Mouse (Mus musculus) left cerebral cortex, postnatal 36 days (tissue): Measurements from ENCODE around the gene Fam111a. TPM values are rescaled to one million over a fixed set of nuclear protein-coding genes. Genes with fewer than 3 reads are reported as not detected.

Experiments used
- DNase-seq, 2 experiments: peaks; one replicate each; pipeline ENCODE4 v3.0.0; 2021 to 2022; ENCODE audit warnings: low spot score in 2 of 2, mixed read lengths in 1 of 2
- intact Hi-C: fragments of 180-260 bp; cut with DNase I; formaldehyde crosslinking; loops from one replicate; pipeline ENCODE4 v1.15.1; 2025
- total RNA-seq, 2 experiments: library from RNA; stranded (reverse); gene quantifications; 2 replicates each; pipeline ENCODE4 v1.2.3; 2021

Gene Fam111a
- total RNA-seq, 2 experiments from 2014 or later: 1.9 to 2.1 TPM

- intact Hi-C loops: no loop called here
- no peak for DNase-seq
Observed at GRCm38 (mm10) chr19:12550005-12550942, 4.7 kb downstream of the Fam111a start.

GRCm38 (mm10) chr19:12556293-12556692 is 10.8 kb downstream of the Fam111a start:
- DNase-seq: no peak
- intact Hi-C loops: no loop called here

GRCm38 (mm10) chr19:12558219-12558618 is 12.7 kb downstream of the Fam111a start:
- intact Hi-C loops: no loop called here
- no peak for DNase-seq

GRCm38 (mm10) chr19:12564197-12564596 is 18.7 kb downstream of the Fam111a start:
- intact Hi-C loops: no loop called here
- DNase-seq: no peak

GRCm38 (mm10) chr19:12567011-12567410 is 21.5 kb downstream of the Fam111a start:
- intact Hi-C loops: no loop called here
- DNase-seq: no peak

GRCm38 (mm10) chr19:12570866-12571265 is 25.3 kb downstream of the Fam111a start:
- intact Hi-C loops: no loop called here
- DNase-seq: no peak

GRCm38 (mm10) chr19:12571687-12572086 is 26.1 kb downstream of the Fam111a start:
- intact Hi-C loops: no loop called here
- DNase-seq: no peak

GRCm38 (mm10) chr19:12572614-12573265 is 27.2 kb downstream of the Fam111a start:
- DNase-seq: no peak
- intact Hi-C loops: no loop called here

GRCm38 (mm10) chr19:12573266-12574011 is 27.9 kb downstream of the Fam111a start:
- DNase-seq: peak; percentile 61 to 73
- intact Hi-C loops: no loop called here

GRCm38 (mm10) chr19:12574012-12574407 is 28.5 kb downstream of the Fam111a start:
- DNase-seq: no peak
- intact Hi-C loops: no loop called here

- DNase-seq: no peak
- intact Hi-C loops: no loop called here
Observed at GRCm38 (mm10) chr19:12575107-12575506, 29.6 kb downstream of the Fam111a start.

GRCm38 (mm10) chr19:12575514-12575913 is 30.0 kb downstream of the Fam111a start:
- no peak for DNase-seq
- intact Hi-C loops: no loop called here

- intact Hi-C loops: no loop called here
- no peak for DNase-seq
Observed at GRCm38 (mm10) chr19:12576639-12577038, 31.1 kb downstream of the Fam111a start.

GRCm38 (mm10) chr19:12585310-12585709 is 39.8 kb downstream of the Fam111a start:
- intact Hi-C loops: no loop called here
- no peak for DNase-seq

- intact Hi-C loops: loop anchor here (1.0 to 10.0 kb wide), 5 partner anchors 74 to 587 kb away; no protein-coding TSS in a partner anchor
Observed at GRCm38 (mm10) chr19:12591908-12592307, 46.4 kb downstream of the Fam111a start.

GRCm38 (mm10) chr19:12595135-12595529 is 49.6 kb downstream of the Fam111a start:
- intact Hi-C loops: loop anchor here (10.0 kb wide), 3 partner anchors 160 to 590 kb away; no protein-coding TSS in a partner anchor
- DNase-seq: no peak

More at GRCm38 (mm10) chr19:12591908-12592307, 46.4 kb downstream of the Fam111a start:
- peak; percentile 48 to 64 for DNase-seq

- DNase-seq: peak; percentile 47 to 50
- intact Hi-C loops: loop anchor here (2.0 to 10.0 kb wide), 4 partner anchors 161 to 591 kb away; no protein-coding TSS in a partner anchor
Observed at GRCm38 (mm10) chr19:12595530-12596289, 50.2 kb downstream of the Fam111a start.

- peak; percentile 37 to 49 for DNase-seq
- intact Hi-C loops: loop anchor here (2.0 to 10.0 kb wide), 4 partner anchors 162 to 592 kb away; no protein-coding TSS in a partner anchor
Observed at GRCm38 (mm10) chr19:12596290-12597072, 50.9 kb downstream of the Fam111a start.
